Mouse (Mus musculus): ENCODE results near the gene Klf5. TPM values are rescaled to one million over a fixed set of nuclear protein-coding genes. Genes with fewer than 3 reads are reported as not detected.

Gene Klf5
- total and polyA plus RNA-seq, 3 experiments, result 0.73 to 1.9 (median 0.76) TPM

DNA sequence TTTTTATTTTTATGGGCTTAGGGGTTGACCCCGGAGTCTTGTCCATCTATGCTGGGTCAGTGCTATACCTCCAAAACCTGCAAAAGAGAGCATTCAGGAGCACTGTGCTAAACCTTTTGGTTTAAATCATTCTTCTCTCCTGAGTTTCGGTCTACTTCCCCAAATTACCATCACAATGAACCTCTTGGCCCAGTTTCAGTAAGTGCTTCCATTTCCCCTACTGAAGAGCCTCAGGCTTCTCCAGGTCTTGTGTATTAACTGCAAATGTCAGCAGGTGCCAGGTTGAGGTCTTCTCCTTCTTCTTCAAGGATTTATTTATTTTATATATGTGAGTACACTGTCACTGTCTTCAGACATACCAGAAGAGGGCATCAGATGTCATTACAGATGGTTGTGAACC is 55.6 kb downstream of the Klf5 start:
- no peak for DNase-seq
- Histone ChIP-seq H3K36me3 (ENCODE audit: control insufficient read depth, insufficient read depth, low read length) (no peaks in the 10 kb centered on the region), H3K9ac (ENCODE audit: low read depth, low read length) (no peak overlapping the region), H3K4me3 (no peak overlapping the region), H3K27ac (no peak overlapping the region), H3K27me3 (ENCODE audit: control insufficient read depth, insufficient read depth, low read length) (no peaks in the 10 kb centered on the region), H3K4me1 (ENCODE audit: control insufficient read depth, insufficient read depth, low read length) (no peaks in the 10 kb centered on the region), H3K79me2 (replicated peaks; ENCODE audit: control insufficient read depth, insufficient read depth, low read length) (no peaks in the 10 kb centered on the region)
- WGBS, result 81% methylated on average over 2 of the region's 2 CpGs
- TF ChIP-seq POLR2A (IDR thresholded peaks at IDR 0.05; ENCODE audit: insufficient read depth, low read depth, low read length) (no peak), EP300 (IDR thresholded peaks at IDR 0.05; ENCODE audit: insufficient read depth, low read depth, low read length) (no peak), CTCF (IDR thresholded peaks at IDR 0.05) (no peak)
- intact Hi-C loops (cut with DNase I), result no loop called here

DNA sequence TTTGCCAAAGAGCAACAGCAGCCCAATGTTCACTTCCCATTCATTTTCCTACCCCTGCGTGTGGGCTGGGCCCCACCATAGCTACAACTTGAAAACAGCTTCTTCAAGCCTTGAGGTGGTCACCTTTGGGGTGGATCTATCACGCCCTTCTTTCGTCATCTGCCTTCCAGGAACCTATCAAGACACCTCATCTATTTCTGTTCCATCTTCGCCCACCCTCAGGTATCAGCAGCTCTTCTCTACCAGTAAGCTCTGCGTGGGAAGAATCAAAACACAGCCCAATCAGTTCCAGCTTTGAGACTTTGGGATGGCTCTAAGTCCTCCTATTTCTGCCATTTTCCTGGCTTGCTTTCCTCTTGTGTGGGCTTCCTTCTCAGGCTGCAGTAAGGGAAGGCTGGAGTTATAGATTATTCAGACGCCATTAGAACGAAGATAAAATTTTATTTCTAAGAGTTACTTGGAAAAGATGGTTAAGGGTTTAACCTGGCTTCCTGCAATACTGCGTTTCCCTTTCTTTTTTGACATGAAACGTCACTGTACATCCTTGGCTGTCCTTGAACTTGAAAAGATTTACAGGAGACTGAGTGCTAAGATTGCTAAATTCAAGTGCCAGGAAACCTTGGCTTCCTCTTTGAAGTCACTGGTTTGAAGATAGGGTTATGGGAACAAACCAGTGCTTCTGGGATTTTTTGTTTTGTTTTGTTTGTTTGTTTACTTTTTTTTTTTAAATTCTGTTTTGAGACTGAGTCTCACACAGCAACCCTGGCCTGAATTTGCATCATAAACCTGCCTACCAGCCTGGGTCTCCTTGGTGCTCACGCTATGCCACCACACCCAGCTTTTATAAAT is 56.5 kb downstream of the Klf5 start:
- Histone ChIP-seq H3K9ac (ENCODE audit: low read depth, low read length) (no peak overlapping the region), H3K36me3 (ENCODE audit: control insufficient read depth, insufficient read depth, low read length) (no peaks in the 10 kb centered on the region), H3K27ac (no peak overlapping the region), H3K4me1 (ENCODE audit: control insufficient read depth, insufficient read depth, low read length) (no peaks in the 10 kb centered on the region), H3K79me2 (replicated peaks; ENCODE audit: control insufficient read depth, insufficient read depth, low read length) (no peaks in the 10 kb centered on the region), H3K27me3 (ENCODE audit: control insufficient read depth, insufficient read depth, low read length) (no peaks in the 10 kb centered on the region), H3K4me3 (no peak overlapping the region)
- intact Hi-C loops (cut with DNase I), result no loop called here
- no peak for TF ChIP-seq EP300 (IDR thresholded peaks at IDR 0.05; ENCODE audit: insufficient read depth, low read depth, low read length)
- TF ChIP-seq CTCF (IDR thresholded peaks at IDR 0.05), result no peak
- TF ChIP-seq POLR2A (IDR thresholded peaks at IDR 0.05; ENCODE audit: insufficient read depth, low read depth, low read length), result no peak
- no peak for DNase-seq
- 87% methylated on average over 10 of the region's 10 CpGs for WGBS

DNA sequence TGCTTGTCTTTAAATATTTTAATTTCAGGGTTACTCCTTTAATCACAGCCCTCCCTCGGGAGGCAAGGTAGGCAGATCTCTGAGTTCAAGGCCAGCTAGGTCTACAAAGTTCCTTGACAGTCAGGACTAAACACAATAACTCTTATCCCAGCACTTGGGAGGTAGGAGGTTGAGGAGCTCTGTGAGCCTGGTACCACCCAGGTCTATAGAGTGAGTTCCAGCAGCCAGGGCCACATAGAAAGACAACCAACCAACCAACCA is 57.0 kb downstream of the Klf5 start:
- no peak for DNase-seq
- intact Hi-C loops (cut with DNase I), result no loop called here
- 74% methylated on average over 1 of the region's 1 CpGs for WGBS

DNA sequence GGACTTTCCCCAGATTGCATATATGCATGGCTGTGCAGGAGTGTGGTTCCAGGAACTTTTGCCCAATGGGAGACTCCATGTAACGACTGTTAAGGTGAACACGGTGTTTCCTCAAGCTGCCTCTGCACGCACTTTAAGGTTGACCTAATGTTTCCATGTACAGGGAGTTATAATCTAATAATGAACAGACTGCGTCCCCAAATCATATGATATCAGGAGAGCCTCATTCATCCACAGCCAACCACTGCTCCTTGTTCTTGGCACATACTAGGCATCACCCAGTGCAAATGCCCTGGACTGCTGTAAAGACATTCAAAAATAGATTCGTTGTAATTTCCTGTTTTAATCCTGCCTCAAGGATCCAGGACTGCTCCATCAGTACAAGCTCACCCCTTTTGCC is 64.5 kb downstream of the Klf5 start:
- no peaks in the 10 kb centered on the region for H3K4me1 ChIP-seq (ENCODE audit: control insufficient read depth, insufficient read depth, low read length)
- H3K4me3 ChIP-seq, result no peak overlapping the region
- 56% methylated on average over 5 of the region's 5 CpGs for WGBS
- H3K27ac ChIP-seq, result no peak overlapping the region
- DNase-seq, result no peak
- no peaks in the 10 kb centered on the region for H3K79me2 ChIP-seq (replicated peaks; ENCODE audit: control insufficient read depth, insufficient read depth, low read length)
- no peaks in the 10 kb centered on the region for H3K36me3 ChIP-seq (ENCODE audit: control insufficient read depth, insufficient read depth, low read length)
- H3K27me3 ChIP-seq (ENCODE audit: control insufficient read depth, insufficient read depth, low read length), result no peaks in the 10 kb centered on the region
- TF ChIP-seq EP300 (IDR thresholded peaks at IDR 0.05; ENCODE audit: insufficient read depth, low read depth, low read length) (no peak), CTCF (IDR thresholded peaks at IDR 0.05) (no peak), POLR2A (IDR thresholded peaks at IDR 0.05; ENCODE audit: insufficient read depth, low read depth, low read length) (no peak)
- no peak overlapping the region for H3K9ac ChIP-seq (ENCODE audit: low read depth, low read length)
- intact Hi-C loops (cut with DNase I), result no loop called here

More for the DNA sequence above, 57.0 kb downstream of the Klf5 start:
- no peaks in the 10 kb centered on the region for H3K36me3 ChIP-seq (ENCODE audit: control insufficient read depth, insufficient read depth, low read length)
- no peak overlapping the region for H3K9ac ChIP-seq (ENCODE audit: low read depth, low read length)
- no peak for TF ChIP-seq CTCF (IDR thresholded peaks at IDR 0.05)
- no peak for TF ChIP-seq EP300 (IDR thresholded peaks at IDR 0.05; ENCODE audit: insufficient read depth, low read depth, low read length)
- no peak for TF ChIP-seq POLR2A (IDR thresholded peaks at IDR 0.05; ENCODE audit: insufficient read depth, low read depth, low read length)
- no peaks in the 10 kb centered on the region for H3K79me2 ChIP-seq (replicated peaks; ENCODE audit: control insufficient read depth, insufficient read depth, low read length)
- H3K27ac ChIP-seq, result no peak overlapping the region
- H3K4me1 ChIP-seq (ENCODE audit: control insufficient read depth, insufficient read depth, low read length), result no peaks in the 10 kb centered on the region
- H3K27me3 ChIP-seq (ENCODE audit: control insufficient read depth, insufficient read depth, low read length), result no peaks in the 10 kb centered on the region
- H3K4me3 ChIP-seq, result no peak overlapping the region

DNA sequence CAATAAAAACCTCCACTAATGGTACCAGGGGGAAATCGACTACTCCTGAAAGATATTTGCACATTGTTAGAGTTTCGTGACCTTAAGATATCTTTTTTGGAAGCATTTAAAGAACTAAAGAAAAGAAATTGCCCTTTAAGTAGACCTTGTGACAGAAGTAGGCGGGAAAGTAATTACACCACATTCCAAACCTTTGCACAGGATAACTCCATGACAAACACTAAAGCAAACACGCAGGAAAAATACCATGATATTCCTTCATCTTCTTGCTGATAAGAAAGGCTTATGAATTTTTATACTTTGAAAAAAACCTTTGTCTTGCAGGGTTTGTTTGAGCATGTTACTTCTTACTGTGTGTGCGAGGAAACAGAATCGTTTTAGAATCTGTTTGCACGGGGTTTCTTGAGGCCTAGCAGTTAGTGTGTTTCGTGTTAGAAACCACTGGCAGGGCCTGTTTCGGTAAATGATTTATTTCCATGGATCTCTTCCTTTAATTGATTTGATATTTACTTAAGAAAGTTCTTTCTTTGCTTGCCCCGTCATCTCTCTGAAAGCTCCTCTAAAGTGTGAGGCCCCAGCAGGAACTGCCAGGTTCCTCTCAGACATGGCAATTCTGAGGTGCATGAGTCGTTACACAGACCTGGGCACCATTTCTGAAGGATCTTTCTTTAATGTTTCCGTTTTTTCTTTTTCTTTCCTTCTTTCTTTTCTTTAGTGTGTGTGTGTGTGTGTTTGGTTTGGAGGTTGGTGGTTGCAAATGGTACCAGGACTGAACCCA is 65.7 kb downstream of the Klf5 start:
- DNase-seq, result no peak
- WGBS, result 83% methylated on average over 12 of the region's 12 CpGs
- H3K27ac ChIP-seq, result no peak overlapping the region

More for the DNA sequence above, 65.7 kb downstream of the Klf5 start:
- TF ChIP-seq EP300 (IDR thresholded peaks at IDR 0.05; ENCODE audit: insufficient read depth, low read depth, low read length) (no peak), POLR2A (IDR thresholded peaks at IDR 0.05; ENCODE audit: insufficient read depth, low read depth, low read length) (no peak), CTCF (IDR thresholded peaks at IDR 0.05) (no peak)
- Histone ChIP-seq H3K79me2 (replicated peaks; ENCODE audit: control insufficient read depth, insufficient read depth, low read length) (no peaks in the 10 kb centered on the region), H3K4me3 (no peak overlapping the region), H3K27me3 (ENCODE audit: control insufficient read depth, insufficient read depth, low read length) (no peaks in the 10 kb centered on the region), H3K9ac (ENCODE audit: low read depth, low read length) (no peak overlapping the region), H3K36me3 (ENCODE audit: control insufficient read depth, insufficient read depth, low read length) (no peaks in the 10 kb centered on the region), H3K4me1 (ENCODE audit: control insufficient read depth, insufficient read depth, low read length) (no peaks in the 10 kb centered on the region)
- intact Hi-C loops (cut with DNase I), result no loop called here

Other genes starting within 250 kb of the Klf5 start
- 1 to 10 TPM; 6.5 to 7.2 TPM for gene Pibf1, start 199.3 kb upstream of the Klf5 start, total RNA-seq (2021)
- gene Pibf1, start 199.3 kb upstream of the Klf5 start, polyA plus RNA-seq (2012; rRNA removed), result 1.8 and 4.0 TPM in 2 replicates
- 10 to 100 TPM in 1 of 2 experiments, 1 to 10 TPM in 1; 9.8 to 10.5 TPM for gene Dis3, start 198.9 kb upstream of the Klf5 start, total RNA-seq (2021)
- gene Dis3, start 198.9 kb upstream of the Klf5 start, polyA plus RNA-seq (2012; rRNA removed), result 3.0 and 5.5 TPM in 2 replicates